Mouse (Mus musculus) hindbrain, embryonic 16.5 days (tissue): Measurements from ENCODE around the gene Tekt2. TPM values are rescaled to one million over a fixed set of nuclear protein-coding genes. Genes with fewer than 3 reads are reported as not detected.

Source experiments
- ATAC-seq: fragments of 200-750 bp; cut with Nextera tagmentation; 2 replicates; pipeline ENCODE4 v1.8.0; 2017; ENCODE audit warnings: moderate TSS enrichment, moderate library complexity
- H3K27ac ChIP-seq: fragments of 300-500 bp; sonication (generic); 2 replicates; pipeline ENCODE4 v1.5.1; 2014; ENCODE audit warnings: low read depth, mild to moderate bottlenecking, control low read depth, low read length, moderate library complexity
- H3K27me3 ChIP-seq: fragments of 300-500 bp; sonication (generic); replicated peaks from 2 replicates; pipeline ENCODE4 v1.6.1; 2014; ENCODE audit warnings: low read length; ENCODE audit not compliant: control insufficient read depth, insufficient read depth
- H3K36me3 ChIP-seq: fragments of 300-500 bp; sonication (generic); 2 replicates; pipeline ENCODE4 v1.6.1; 2014; ENCODE audit warnings: mild to moderate bottlenecking, low read length, moderate library complexity, mixed read lengths; ENCODE audit not compliant: control insufficient read depth, insufficient read depth
- H3K4me1 ChIP-seq: fragments of 300-500 bp; sonication (generic); 2 replicates; pipeline ENCODE4 v1.6.1; 2014; ENCODE audit warnings: low read depth, low read length; ENCODE audit not compliant: control insufficient read depth, insufficient read depth
- H3K4me2 ChIP-seq: fragments of 300-500 bp; sonication (generic); 2 replicates; pipeline ENCODE4 v1.6.1; 2014; ENCODE audit warnings: mild to moderate bottlenecking, low read length, control low read depth, moderate library complexity
- H3K4me3 ChIP-seq: fragments of 300-500 bp; sonication (generic); 2 replicates; pipeline ENCODE4 v1.5.1; 2014; ENCODE audit warnings: mild to moderate bottlenecking, low read length, control low read depth, moderate library complexity
- H3K9ac ChIP-seq: fragments of 300-500 bp; sonication (generic); 2 replicates; pipeline ENCODE4 v1.6.1; 2014; ENCODE audit warnings: low read depth, mild to moderate bottlenecking, control low read depth, low read length, moderate library complexity
- H3K9me3 ChIP-seq: fragments of 300-500 bp; sonication (generic); 2 replicates; pipeline ENCODE4 v1.6.1; 2014; ENCODE audit warnings: mild to moderate bottlenecking, low read length, moderate library complexity; ENCODE audit not compliant: control insufficient read depth
- WGBS: fragments of 180-500 bp; shearing (Covaris S2); extraction: QIAGEN DNeasy Blood & Tissue Kit; methylation state at CpG from one replicate; pipeline ENCODE4 v1.1.7; 2014; 5-methylcytosine and 5-hydroxymethylcytosine counted together
- polyA plus RNA-seq: library from polyadenylated mRNA; unstranded; fragments of >200 nt; fragmentation: Nextera tagmentation; extraction: Ambion mirVana; gene quantifications from 2 replicates; pipeline ENCODE4 v1.2.1, GENCODE M21; 2015

Gene Tekt2
- 11.8 and 13.5 TPM in 2 replicates for polyA plus RNA-seq

GRCm38 (mm10) chr4:126325281-126325861 lies at the start of gene Tekt2:
Tekt2 (minus strand) TSS chr4:126325688.
- no peak for ATAC-seq
- Histone ChIP-seq H3K9me3 (no peaks in the 10 kb centered on the region), H3K36me3 (no peaks in the 10 kb centered on the region), H3K9ac (peak within 1 kb of the TSS; percentile 33), H3K4me1 (peaks cover 17% of the 10 kb centered on the region), H3K4me2 (peak within 1 kb of the TSS; percentile 46), H3K27ac (no peak within 1 kb of the TSS), H3K27me3 (peaks cover 6% of the 10 kb centered on the region; the same call in 1 of the 2 replicates), H3K4me3 (no peak within 1 kb of the TSS)
- 9% methylated on average over 23 of the region's 23 CpGs for WGBS

GRCm38 (mm10) chr4:126371497-126371896 lies 46.0 kb upstream of the Tekt2 start:
- H3K4me2 ChIP-seq = no peak overlapping the region
- WGBS = 80% methylated on average over 9 of the region's 9 CpGs
- H3K27ac ChIP-seq = no peak overlapping the region
- no peak overlapping the region for H3K4me3 ChIP-seq
- H3K27me3 ChIP-seq = no peaks in the 10 kb centered on the region
- peaks cover 11% of the 10 kb centered on the region for H3K36me3 ChIP-seq
- no peak overlapping the region for H3K9ac ChIP-seq
- no peaks in the 10 kb centered on the region for H3K4me1 ChIP-seq
- H3K9me3 ChIP-seq = no peaks in the 10 kb centered on the region
- ATAC-seq = no peak

- H3K36me3 ChIP-seq = peaks cover 22% of the 10 kb centered on the region
Measured at GRCm38 (mm10) chr4:126360069-126360468, 34.6 kb upstream of the Tekt2 start.

GRCm38 (mm10) chr4:126343451-126343850 lies 18.0 kb upstream of the Tekt2 start:
- ATAC-seq = no peak
- Histone ChIP-seq H3K36me3 (peaks cover 9% of the 10 kb centered on the region), H3K9ac (no peak overlapping the region), H3K4me3 (no peak overlapping the region), H3K27me3 (no peaks in the 10 kb centered on the region), H3K27ac (no peak overlapping the region), H3K9me3 (no peaks in the 10 kb centered on the region), H3K4me1 (no peaks in the 10 kb centered on the region), H3K4me2 (no peak overlapping the region)
- WGBS = 87% methylated on average over 4 of the region's 4 CpGs

More at GRCm38 (mm10) chr4:126360069-126360468, 34.6 kb upstream of the Tekt2 start:
- H3K4me3 ChIP-seq = no peak overlapping the region
- no peak overlapping the region for H3K27ac ChIP-seq
- no peaks in the 10 kb centered on the region for H3K27me3 ChIP-seq
- H3K4me2 ChIP-seq = no peak overlapping the region
- ATAC-seq = no peak
- H3K4me1 ChIP-seq = no peaks in the 10 kb centered on the region
- H3K9me3 ChIP-seq = no peaks in the 10 kb centered on the region
- H3K9ac ChIP-seq = no peak overlapping the region
- WGBS = 94% methylated on average over 1 of the region's 1 CpGs

GRCm38 (mm10) chr4:126339461-126339860 lies 14.0 kb upstream of the Tekt2 start:
- Histone ChIP-seq H3K27ac (no peak overlapping the region), H3K9me3 (no peaks in the 10 kb centered on the region), H3K4me3 (no peak overlapping the region), H3K4me2 (no peak overlapping the region), H3K27me3 (no peaks in the 10 kb centered on the region), H3K36me3 (no peaks in the 10 kb centered on the region), H3K9ac (no peak overlapping the region), H3K4me1 (no peaks in the 10 kb centered on the region)
- no peak for ATAC-seq
- WGBS = 58% methylated on average over 4 of the region's 4 CpGs

GRCm38 (mm10) chr4:126332358-126332757 lies 6.9 kb upstream of the Tekt2 start:
- no peaks in the 10 kb centered on the region for H3K36me3 ChIP-seq
- no peak overlapping the region for H3K9ac ChIP-seq
- H3K4me2 ChIP-seq = no peak overlapping the region
- H3K27ac ChIP-seq = no peak overlapping the region
- H3K27me3 ChIP-seq = no peaks in the 10 kb centered on the region
- no peak for ATAC-seq
- H3K9me3 ChIP-seq = no peaks in the 10 kb centered on the region
- H3K4me1 ChIP-seq = no peaks in the 10 kb centered on the region
- no peak overlapping the region for H3K4me3 ChIP-seq
- WGBS = 49% methylated on average over 3 of the region's 3 CpGs

- H3K27me3 ChIP-seq = no peaks in the 10 kb centered on the region
- 65% methylated on average over 1 of the region's 1 CpGs for WGBS
Measured at GRCm38 (mm10) chr4:126331751-126332150, 6.3 kb upstream of the Tekt2 start.

GRCm38 (mm10) chr4:126330295-126330694 lies 4.8 kb upstream of the Tekt2 start:
- Histone ChIP-seq H3K27me3 (no peaks in the 10 kb centered on the region), H3K4me3 (no peak overlapping the region), H3K4me2 (no peak overlapping the region), H3K36me3 (no peaks in the 10 kb centered on the region), H3K9ac (no peak overlapping the region), H3K9me3 (no peaks in the 10 kb centered on the region), H3K4me1 (peaks cover 3% of the 10 kb centered on the region), H3K27ac (no peak overlapping the region)
- ATAC-seq = no peak
- 91% methylated on average over 4 of the region's 4 CpGs for WGBS

More at GRCm38 (mm10) chr4:126331751-126332150, 6.3 kb upstream of the Tekt2 start:
- Histone ChIP-seq H3K9me3 (no peaks in the 10 kb centered on the region), H3K27ac (no peak overlapping the region), H3K9ac (no peak overlapping the region), H3K36me3 (no peaks in the 10 kb centered on the region), H3K4me3 (no peak overlapping the region), H3K4me2 (no peak overlapping the region), H3K4me1 (no peaks in the 10 kb centered on the region)
- no peak for ATAC-seq

- ATAC-seq = no peak
- Histone ChIP-seq H3K27ac (no peak overlapping the region), H3K4me1 (peaks cover 13% of the 10 kb centered on the region), H3K4me3 (no peak overlapping the region), H3K9ac (no peak overlapping the region), H3K36me3 (no peaks in the 10 kb centered on the region), H3K4me2 (no peak overlapping the region), H3K9me3 (no peaks in the 10 kb centered on the region), H3K27me3 (peaks cover 6% of the 10 kb centered on the region; the same call in 1 of the 2 replicates)
- 27% methylated on average over 6 of the region's 6 CpGs for WGBS
Measured at GRCm38 (mm10) chr4:126326036-126326435, 548 bp upstream of the Tekt2 start.
